Mouse (Mus musculus): ENCODE data around the gene Grb2. TPM values are rescaled to one million over a fixed set of nuclear protein-coding genes. Genes with fewer than 3 reads are reported as not detected.
A peak's percentile ranks its signal among the peaks of the same experiment; 100 is the strongest.

The Grb2 gene
- polyA plus RNA-seq, 1 experiment, result not detected

DNA sequence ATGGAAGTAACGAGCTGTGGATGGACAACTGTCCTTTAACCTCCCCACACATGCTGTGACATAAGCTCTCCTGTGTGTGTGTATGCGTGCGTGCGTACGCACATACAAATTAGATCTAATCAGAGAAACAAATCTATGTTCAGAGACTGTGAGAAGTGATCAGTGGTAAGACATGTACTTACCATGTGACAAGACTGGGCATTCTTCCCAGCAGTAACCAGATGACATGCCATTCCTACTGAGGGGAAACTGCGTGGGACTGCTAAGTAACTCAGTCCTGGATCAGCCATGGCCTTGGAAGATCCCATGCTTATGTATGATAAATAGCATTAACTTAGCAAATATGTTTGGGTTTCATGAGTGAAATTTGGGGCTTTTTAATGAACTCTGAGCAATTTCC is 23.5 kb downstream of the Grb2 start:
- TF ChIP-seq POLR2A (IDR thresholded peaks at IDR 0.05; ENCODE audit: insufficient read depth, low read depth, low read length), result no peak
- TF ChIP-seq CTCF (IDR thresholded peaks at IDR 0.05; ENCODE audit: insufficient read depth, low read depth, low read length), result no peak
- H3K4me3 ChIP-seq (ENCODE audit: insufficient read depth, low read depth, low read length), result no peak overlapping the region
- H3K4me1 ChIP-seq (ENCODE audit: control insufficient read depth, insufficient read depth, low read length), result peaks cover 20% of the 10 kb centered on the region
- WGBS, result 45% methylated on average over 6 of the region's 6 CpGs
- H3K27ac ChIP-seq (ENCODE audit: insufficient read depth, low read depth, low read length), result peak overlapping the region; percentile 38

DNA sequence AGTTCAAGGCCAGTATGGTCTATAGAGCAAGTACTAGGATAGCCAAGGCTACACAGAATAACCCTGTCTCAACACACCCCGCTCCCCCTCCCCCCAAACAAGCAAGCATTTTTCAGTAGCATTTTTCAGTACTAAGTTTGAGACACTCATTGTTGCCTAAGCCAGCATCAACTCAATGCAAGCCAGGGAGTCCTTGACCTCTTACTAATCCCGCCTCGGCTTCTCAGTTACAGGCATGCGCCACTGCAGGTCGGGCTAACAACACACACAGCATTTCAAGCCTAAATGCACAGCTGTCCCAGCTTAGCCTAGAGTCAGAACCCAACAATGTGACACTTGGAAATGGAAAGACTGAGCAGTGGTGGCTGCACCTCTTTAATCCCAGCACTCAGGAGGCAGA is 25.1 kb downstream of the Grb2 start:
- TF ChIP-seq CTCF (IDR thresholded peaks at IDR 0.05; ENCODE audit: insufficient read depth, low read depth, low read length) (no peak), POLR2A (IDR thresholded peaks at IDR 0.05; ENCODE audit: insufficient read depth, low read depth, low read length) (no peak)
- Histone ChIP-seq H3K4me1 (ENCODE audit: control insufficient read depth, insufficient read depth, low read length) (peaks cover 19% of the 10 kb centered on the region), H3K27ac (ENCODE audit: insufficient read depth, low read depth, low read length) (0 out of 2 replicates have a peak overlapping the region, but pooled peaks have one; percentile 36), H3K4me3 (ENCODE audit: insufficient read depth, low read depth, low read length) (no peak overlapping the region)
- WGBS, result 93% methylated on average over 5 of the region's 5 CpGs

DNA sequence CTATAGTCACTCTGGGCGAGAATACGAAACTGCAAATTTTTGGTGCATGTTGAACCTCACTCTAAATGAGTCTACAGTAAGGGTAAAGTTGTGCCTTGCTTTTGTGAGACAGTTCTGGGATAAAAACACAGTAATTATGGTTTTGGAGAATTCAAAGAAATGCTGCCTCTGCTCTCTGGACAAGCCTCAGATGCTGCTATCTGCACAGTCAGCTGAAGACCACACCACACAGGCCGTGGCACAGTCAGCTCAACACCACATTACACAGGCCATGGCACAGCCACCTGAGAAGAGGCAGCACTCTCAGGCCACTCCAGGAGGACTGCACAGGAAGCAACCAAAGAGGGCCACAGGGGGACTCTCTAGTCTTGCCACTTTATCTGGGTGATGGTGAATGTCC is 26.0 kb downstream of the Grb2 start:
- Histone ChIP-seq H3K4me3 (ENCODE audit: insufficient read depth, low read depth, low read length) (no peak overlapping the region), H3K27ac (ENCODE audit: insufficient read depth, low read depth, low read length) (peak overlapping the region; percentile 77), H3K4me1 (ENCODE audit: control insufficient read depth, insufficient read depth, low read length) (peaks cover 20% of the 10 kb centered on the region)
- no peak for TF ChIP-seq CTCF (IDR thresholded peaks at IDR 0.05; ENCODE audit: insufficient read depth, low read depth, low read length)
- TF ChIP-seq POLR2A (IDR thresholded peaks at IDR 0.05; ENCODE audit: insufficient read depth, low read depth, low read length), result no peak
- 58% methylated on average over 3 of the region's 3 CpGs for WGBS

DNA sequence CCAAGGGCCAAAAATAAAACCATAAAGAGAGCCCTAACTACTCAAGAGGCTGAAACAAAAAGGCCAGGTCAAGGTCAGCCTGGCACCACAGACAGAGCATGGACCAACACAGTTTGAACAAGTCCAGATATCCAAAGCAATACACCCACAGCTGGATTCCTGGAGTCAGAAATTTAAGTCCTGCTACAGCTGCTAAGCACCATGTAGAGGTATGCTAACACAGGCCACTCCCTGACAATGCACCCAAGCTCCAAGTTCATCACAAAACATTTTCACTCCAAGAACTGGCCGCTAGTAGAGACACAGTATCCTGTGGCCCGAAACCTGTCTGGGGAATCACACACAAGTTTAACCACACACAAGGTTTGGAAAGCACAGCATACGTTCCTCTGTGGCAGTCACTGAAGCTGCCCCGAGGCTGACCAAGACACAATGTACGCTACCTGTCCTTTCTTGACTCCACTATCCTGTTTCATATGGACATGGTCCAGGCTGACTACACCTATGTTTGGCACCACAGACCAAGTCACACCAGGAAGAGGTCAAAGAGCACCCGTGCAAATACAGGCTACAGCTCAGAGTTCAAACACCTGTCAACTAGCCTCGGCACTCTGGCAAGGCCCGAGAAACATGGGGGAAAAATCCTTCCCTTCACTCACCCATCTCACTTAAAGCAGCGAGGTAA is 28.7 kb downstream of the Grb2 start:
- TF ChIP-seq POLR2A (IDR thresholded peaks at IDR 0.05; ENCODE audit: insufficient read depth, low read depth, low read length) (no peak), CTCF (IDR thresholded peaks at IDR 0.05; ENCODE audit: insufficient read depth, low read depth, low read length) (no peak)
- no peak overlapping the region for H3K4me3 ChIP-seq (ENCODE audit: insufficient read depth, low read depth, low read length)
- H3K4me1 ChIP-seq (ENCODE audit: control insufficient read depth, insufficient read depth, low read length), result peaks cover 29% of the 10 kb centered on the region
- WGBS, result 90% methylated on average over 9 of the region's 9 CpGs
- no peak overlapping the region for H3K27ac ChIP-seq (ENCODE audit: insufficient read depth, low read depth, low read length)

DNA sequence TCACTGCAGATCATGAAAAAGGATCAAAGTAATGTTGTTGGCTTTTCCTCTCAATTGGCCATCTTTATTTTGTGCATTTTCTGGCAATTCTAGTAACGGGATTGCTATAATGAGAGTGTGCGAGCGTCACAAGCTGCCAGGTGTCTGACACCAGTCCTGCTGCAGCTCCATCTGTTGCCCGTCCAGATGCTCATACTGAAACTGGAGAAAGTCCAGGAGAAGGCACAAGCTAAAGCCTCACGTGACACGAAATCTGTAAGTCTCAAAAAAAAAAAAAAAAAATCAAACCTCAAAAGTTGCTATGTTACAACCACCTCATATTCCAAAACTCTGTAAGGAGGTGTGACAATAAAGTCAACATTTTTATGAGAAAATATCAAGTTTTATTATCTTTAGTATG is 29.5 kb downstream of the Grb2 start:
- peaks cover 33% of the 10 kb centered on the region for H3K4me1 ChIP-seq (ENCODE audit: control insufficient read depth, insufficient read depth, low read length)
- H3K27ac ChIP-seq (ENCODE audit: insufficient read depth, low read depth, low read length), result no peak overlapping the region
- H3K4me3 ChIP-seq (ENCODE audit: insufficient read depth, low read depth, low read length), result no peak overlapping the region
- 62% methylated on average over 6 of the region's 6 CpGs for WGBS
- TF ChIP-seq CTCF (IDR thresholded peaks at IDR 0.05; ENCODE audit: insufficient read depth, low read depth, low read length) (no peak), POLR2A (IDR thresholded peaks at IDR 0.05; ENCODE audit: insufficient read depth, low read depth, low read length) (no peak)

DNA sequence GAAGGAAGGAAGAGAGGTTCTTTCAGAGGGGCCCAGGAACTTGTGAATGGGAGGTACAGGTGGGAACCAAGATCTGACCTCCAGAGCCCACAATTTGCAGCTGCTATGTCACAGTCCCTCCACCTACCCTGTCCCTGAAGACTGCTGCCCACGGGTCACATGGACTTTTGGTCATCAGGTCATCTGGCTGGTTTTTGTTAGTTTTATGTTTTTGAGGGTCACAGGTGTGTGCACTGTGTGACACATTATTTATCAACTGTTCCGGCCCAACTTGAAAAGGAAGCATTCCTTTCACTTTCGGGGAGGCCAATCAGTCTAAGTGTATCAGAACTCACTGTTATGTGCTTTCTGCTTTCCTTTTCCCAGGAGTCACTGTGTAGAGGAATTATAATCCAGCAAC is 30.9 kb downstream of the Grb2 start:
- Histone ChIP-seq H3K4me1 (ENCODE audit: control insufficient read depth, insufficient read depth, low read length) (peaks cover 32% of the 10 kb centered on the region), H3K27ac (ENCODE audit: insufficient read depth, low read depth, low read length) (peak overlapping the region; percentile 43), H3K4me3 (ENCODE audit: insufficient read depth, low read depth, low read length) (no peak overlapping the region)
- TF ChIP-seq CTCF (IDR thresholded peaks at IDR 0.05; ENCODE audit: insufficient read depth, low read depth, low read length), result no peak
- no peak for TF ChIP-seq POLR2A (IDR thresholded peaks at IDR 0.05; ENCODE audit: insufficient read depth, low read depth, low read length)
- 90% methylated on average over 3 of the region's 3 CpGs for WGBS

DNA sequence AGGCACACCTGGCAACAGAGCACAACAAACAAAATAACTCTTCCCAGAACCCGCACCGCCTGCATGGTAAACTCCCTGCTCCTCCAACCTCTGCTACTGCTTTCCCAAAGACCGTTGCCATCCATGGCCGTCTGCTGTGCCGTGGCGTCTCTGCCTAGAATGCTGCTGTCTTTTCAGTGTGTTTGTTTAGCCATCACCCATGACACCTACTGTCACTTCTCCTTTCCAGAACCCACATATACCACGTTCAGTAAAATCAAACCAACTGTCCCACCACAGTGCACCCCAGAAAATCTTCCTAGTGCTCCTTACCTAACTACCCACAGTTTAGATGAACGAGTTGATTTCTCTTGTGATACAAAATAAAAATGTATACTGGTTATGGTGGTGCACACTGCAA is 31.7 kb downstream of the Grb2 start:
- 84% methylated on average over 8 of the region's 8 CpGs for WGBS
- Histone ChIP-seq H3K4me3 (ENCODE audit: insufficient read depth, low read depth, low read length) (no peak overlapping the region), H3K27ac (ENCODE audit: insufficient read depth, low read depth, low read length) (peak overlapping the region; percentile 43), H3K4me1 (ENCODE audit: control insufficient read depth, insufficient read depth, low read length) (peaks cover 32% of the 10 kb centered on the region)
- TF ChIP-seq CTCF (IDR thresholded peaks at IDR 0.05; ENCODE audit: insufficient read depth, low read depth, low read length), result no peak

DNA sequence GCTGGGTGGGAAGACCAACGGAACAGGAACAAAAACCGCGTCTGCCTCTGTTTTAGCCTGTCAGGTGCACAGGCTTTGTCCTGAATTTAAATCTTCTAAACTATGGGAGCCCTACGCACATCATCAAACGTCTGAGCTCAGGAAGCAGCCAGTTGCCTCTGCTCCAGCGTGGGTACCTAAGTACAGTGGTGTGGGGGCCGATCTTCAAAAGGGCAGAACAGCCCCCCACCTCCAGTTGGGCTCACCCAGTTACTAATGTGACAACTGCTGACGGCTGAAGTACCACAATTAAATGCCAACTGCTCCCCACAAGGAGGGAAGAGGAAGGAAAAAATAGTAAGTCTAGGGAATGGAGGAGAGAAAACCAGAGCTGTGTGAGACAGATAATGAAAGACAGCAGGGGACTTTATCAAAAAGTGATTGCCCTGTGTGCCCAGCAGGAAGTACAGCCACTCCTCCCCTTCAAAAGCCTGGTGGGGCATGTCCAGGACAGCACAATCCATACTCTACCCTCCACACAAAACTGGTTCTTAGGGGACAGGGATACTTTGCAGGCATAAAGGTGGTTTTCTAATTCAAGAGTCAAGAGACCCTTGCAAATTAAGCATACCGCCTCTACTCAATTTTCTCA is 34.0 kb downstream of the Grb2 start:
- 26% methylated on average over 9 of the region's 9 CpGs for WGBS
- Histone ChIP-seq H3K4me1 (ENCODE audit: control insufficient read depth, insufficient read depth, low read length) (peaks cover 36% of the 10 kb centered on the region), H3K27ac (ENCODE audit: insufficient read depth, low read depth, low read length) (peak overlapping the region; percentile 78), H3K4me3 (ENCODE audit: insufficient read depth, low read depth, low read length) (no peak overlapping the region)
- TF ChIP-seq POLR2A (IDR thresholded peaks at IDR 0.05; ENCODE audit: insufficient read depth, low read depth, low read length), result no peak
- no peak for TF ChIP-seq CTCF (IDR thresholded peaks at IDR 0.05; ENCODE audit: insufficient read depth, low read depth, low read length)

DNA sequence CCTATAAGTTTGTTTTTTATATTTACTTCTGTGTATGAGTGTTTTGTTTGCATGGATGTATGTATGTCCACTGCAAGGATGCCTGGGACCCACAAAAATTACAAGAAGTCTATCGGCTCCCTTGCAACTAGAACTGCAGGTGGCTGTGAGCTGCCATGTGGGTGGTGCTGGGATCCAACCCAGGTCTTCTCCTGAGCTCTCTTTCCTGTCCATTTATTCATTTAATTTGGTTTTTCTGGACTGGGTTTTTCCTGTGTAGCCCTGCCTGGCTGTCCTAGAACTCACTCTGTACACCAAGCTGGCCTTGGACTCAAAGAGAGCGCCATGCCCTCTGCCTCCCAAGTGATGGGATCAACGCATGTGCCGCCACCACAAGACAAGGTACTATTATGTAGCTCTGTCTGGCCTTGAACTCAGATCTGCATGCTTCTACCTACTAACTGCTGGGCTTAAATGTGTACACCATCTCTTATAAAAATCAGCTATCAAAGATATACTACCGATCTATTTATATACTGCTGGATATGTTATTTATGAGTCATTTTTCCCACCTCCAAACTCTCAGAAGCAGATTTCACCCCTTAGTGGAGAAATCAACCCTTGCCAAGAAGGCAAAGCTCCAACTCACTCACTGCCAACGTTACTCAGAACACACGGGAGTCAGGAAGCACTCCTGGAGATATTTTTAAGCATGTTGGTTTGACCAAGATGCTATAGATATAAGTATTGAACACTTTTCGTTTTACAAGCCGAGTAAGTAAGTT is 34.7 kb downstream of the Grb2 start:
- H3K4me3 ChIP-seq (ENCODE audit: insufficient read depth, low read depth, low read length), result no peak overlapping the region
- peaks cover 39% of the 10 kb centered on the region for H3K4me1 ChIP-seq (ENCODE audit: control insufficient read depth, insufficient read depth, low read length)
- TF ChIP-seq CTCF (IDR thresholded peaks at IDR 0.05; ENCODE audit: insufficient read depth, low read depth, low read length), result no peak
- 38% methylated on average over 9 of the region's 9 CpGs for WGBS
- peak overlapping the region; percentile 78 for H3K27ac ChIP-seq (ENCODE audit: insufficient read depth, low read depth, low read length)
